Mouse (Mus musculus) embryonic facial prominence, embryonic 14.5 days (tissue): ENCODE measurements around the gene Coro6. TPM values are rescaled to one million over a fixed set of nuclear protein-coding genes. Genes with fewer than 3 reads are reported as not detected.

Experiments
- ATAC-seq: fragments of 200-750 bp; cut with Nextera tagmentation; 2 replicates; pipeline ENCODE4 v1.8.0; 2017; ENCODE audit warnings: low read depth, moderate number of reproducible peaks, moderate TSS enrichment
- DNase-seq: peaks from one replicate; pipeline ENCODE4 v3.0.0-alpha.2; 2015; ENCODE audit warnings: low spot score
- H3K27ac ChIP-seq: fragments of 300-500 bp; sonication (generic); replicated peaks from 2 replicates; pipeline ENCODE4 v1.5.1; 2014; ENCODE audit warnings: low read depth, mild to moderate bottlenecking, low read length, moderate library complexity
- H3K27me3 ChIP-seq: fragments of 300-500 bp; sonication (generic); replicated peaks from 2 replicates; pipeline ENCODE4 v1.6.1; 2014; ENCODE audit warnings: low read length; ENCODE audit not compliant: control insufficient read depth, insufficient read depth
- H3K36me3 ChIP-seq: fragments of 300-500 bp; sonication (generic); 2 replicates; pipeline ENCODE4 v1.6.1; 2014; ENCODE audit warnings: low read length, mixed read lengths; ENCODE audit not compliant: control insufficient read depth, insufficient read depth
- H3K4me1 ChIP-seq: fragments of 300-500 bp; sonication (generic); 2 replicates; pipeline ENCODE4 v1.6.1; 2014; ENCODE audit warnings: antibody characterized with exemption, low read length; ENCODE audit not compliant: control insufficient read depth, insufficient read depth
- H3K4me2 ChIP-seq: fragments of 300-500 bp; sonication (generic); 2 replicates; pipeline ENCODE4 v1.6.1; 2014; ENCODE audit warnings: low read depth, mild to moderate bottlenecking, low read length, moderate library complexity, mixed read lengths
- H3K4me3 ChIP-seq: fragments of 300-500 bp; sonication (generic); 2 replicates; pipeline ENCODE4 v1.5.1; 2014; ENCODE audit warnings: low read depth, mild to moderate bottlenecking, low read length
- H3K9ac ChIP-seq: fragments of 300-500 bp; sonication (generic); 2 replicates; pipeline ENCODE4 v1.6.1; 2014; ENCODE audit warnings: low read depth, mild to moderate bottlenecking, low read length, moderate library complexity, mixed read lengths
- H3K9me3 ChIP-seq: fragments of 300-500 bp; sonication (generic); 2 replicates; pipeline ENCODE4 v1.6.1; 2016; ENCODE audit warnings: low read length; ENCODE audit not compliant: control insufficient read depth
- WGBS: fragments of 180-500 bp; shearing (Covaris S2); extraction: QIAGEN DNeasy Blood & Tissue Kit; methylation state at CpG from one replicate; pipeline ENCODE4 v1.1.7; 2014; 5-methylcytosine and 5-hydroxymethylcytosine counted together
- polyA plus RNA-seq: library from polyadenylated mRNA; unstranded; fragments of >200 nt; fragmentation: Nextera tagmentation; extraction: Ambion mirVana; gene quantifications from 2 replicates; pipeline ENCODE4 v1.2.1, GENCODE M21; 2014

The Coro6 gene
- 4.4 and 7.2 TPM in 2 replicates for polyA plus RNA-seq

- H3K9me3 ChIP-seq: no peaks in the 10 kb centered on the region
- H3K4me1 ChIP-seq: 0 out of 2 replicates have a peak, but pooled peaks cover 3% of the 10 kb centered on the region
- H3K4me3 ChIP-seq: peak within 1 kb of the TSS; percentile 55
- H3K27ac ChIP-seq: no peak within 1 kb of the TSS
- 0 out of 2 replicates have a peak, but pooled peaks cover 3% of the 10 kb centered on the region for H3K36me3 ChIP-seq
- ATAC-seq: peak; percentile 72
- WGBS: 1% methylated on average over 41 of the region's 73 CpGs
- peaks cover 50% of the 10 kb centered on the region for H3K27me3 ChIP-seq
- H3K4me2 ChIP-seq: peak within 1 kb of the TSS; percentile 99
- peak within 1 kb of the TSS; percentile 62 for H3K9ac ChIP-seq
- peak; percentile 51 for DNase-seq
Observed at GRCm38 (mm10) chr11:77462283-77463100, at the start of gene Coro6. Gene Coro6, plus strand, starts transcription at chr11:77462411.

GRCm38 (mm10) chr11:77414141-77414839 lies 47.9 kb upstream of the Coro6 start:
- peaks cover 4% of the 10 kb centered on the region for H3K4me1 ChIP-seq
- H3K4me3 ChIP-seq: no peak overlapping the region
- WGBS: 69% methylated on average over 2 of the region's 2 CpGs
- H3K27ac ChIP-seq: no peak overlapping the region
- H3K9me3 ChIP-seq: no peaks in the 10 kb centered on the region
- H3K36me3 ChIP-seq: no peaks in the 10 kb centered on the region
- H3K27me3 ChIP-seq: no peaks in the 10 kb centered on the region
- DNase-seq (no peak), ATAC-seq (no peak)
- H3K4me2 ChIP-seq: no peak overlapping the region
- no peak overlapping the region for H3K9ac ChIP-seq

- Histone ChIP-seq H3K4me1 (peaks cover 4% of the 10 kb centered on the region), H3K36me3 (peaks cover 4% of the 10 kb centered on the region), H3K27ac (no peak overlapping the region), H3K4me3 (no peak overlapping the region), H3K27me3 (no peaks in the 10 kb centered on the region), H3K4me2 (no peak overlapping the region), H3K9ac (no peak overlapping the region), H3K9me3 (no peaks in the 10 kb centered on the region)
- DNase-seq (peak; percentile 52), ATAC-seq (no peak)
- WGBS: 62% methylated on average over 4 of the region's 4 CpGs
Observed at GRCm38 (mm10) chr11:77416212-77417000, 45.8 kb upstream of the Coro6 start.

GRCm38 (mm10) chr11:77418021-77418420 lies 44.2 kb upstream of the Coro6 start:
- H3K27ac ChIP-seq: no peak overlapping the region
- 91% methylated on average over 4 of the region's 4 CpGs for WGBS
- H3K9me3 ChIP-seq: no peaks in the 10 kb centered on the region
- no peaks in the 10 kb centered on the region for H3K27me3 ChIP-seq
- peaks cover 20% of the 10 kb centered on the region for H3K36me3 ChIP-seq
- no peak for DNase-seq
- no peak for ATAC-seq
- no peak overlapping the region for H3K9ac ChIP-seq
- peaks cover 4% of the 10 kb centered on the region for H3K4me1 ChIP-seq
- H3K4me2 ChIP-seq: no peak overlapping the region
- no peak overlapping the region for H3K4me3 ChIP-seq

- H3K27me3 ChIP-seq: no peaks in the 10 kb centered on the region
- H3K36me3 ChIP-seq: peaks cover 42% of the 10 kb centered on the region
- 89% methylated on average over 4 of the region's 4 CpGs for WGBS
- H3K27ac ChIP-seq: no peak overlapping the region
- DNase-seq (no peak), ATAC-seq (no peak)
- H3K9ac ChIP-seq: no peak overlapping the region
- H3K9me3 ChIP-seq: no peaks in the 10 kb centered on the region
- no peak overlapping the region for H3K4me3 ChIP-seq
- no peaks in the 10 kb centered on the region for H3K4me1 ChIP-seq
- H3K4me2 ChIP-seq: no peak overlapping the region
Observed at GRCm38 (mm10) chr11:77423175-77423859, 38.9 kb upstream of the Coro6 start.

GRCm38 (mm10) chr11:77428446-77428845 lies 33.8 kb upstream of the Coro6 start:
- DNase-seq: no peak
- no peaks in the 10 kb centered on the region for H3K9me3 ChIP-seq
- 87% methylated on average over 1 of the region's 1 CpGs for WGBS

GRCm38 (mm10) chr11:77437026-77437425 lies 25.2 kb upstream of the Coro6 start:
- no peak overlapping the region for H3K9ac ChIP-seq
- no peaks in the 10 kb centered on the region for H3K4me1 ChIP-seq
- 90% methylated on average over 2 of the region's 2 CpGs for WGBS
- H3K27me3 ChIP-seq: no peaks in the 10 kb centered on the region
- no peak overlapping the region for H3K4me2 ChIP-seq
- H3K27ac ChIP-seq: no peak overlapping the region
- H3K4me3 ChIP-seq: no peak overlapping the region
- DNase-seq (no peak), ATAC-seq (no peak)
- peaks cover 19% of the 10 kb centered on the region for H3K36me3 ChIP-seq
- no peaks in the 10 kb centered on the region for H3K9me3 ChIP-seq

More at GRCm38 (mm10) chr11:77428446-77428845, 33.8 kb upstream of the Coro6 start:
- no peak for ATAC-seq
- Histone ChIP-seq H3K27me3 (no peaks in the 10 kb centered on the region), H3K4me1 (no peaks in the 10 kb centered on the region), H3K4me3 (no peak overlapping the region), H3K36me3 (peaks cover 22% of the 10 kb centered on the region; the same call in 1 of the 2 replicates), H3K27ac (no peak overlapping the region), H3K4me2 (no peak overlapping the region), H3K9ac (no peak overlapping the region)

- no peaks in the 10 kb centered on the region for H3K9me3 ChIP-seq
- 86% methylated on average over 9 of the region's 9 CpGs for WGBS
- no peak for ATAC-seq
Observed at GRCm38 (mm10) chr11:77440081-77440480, 22.1 kb upstream of the Coro6 start.

More at GRCm38 (mm10) chr11:77440081-77440480, 22.1 kb upstream of the Coro6 start:
- no peak overlapping the region for H3K27ac ChIP-seq
- no peak for DNase-seq
- no peak overlapping the region for H3K4me3 ChIP-seq
- no peak overlapping the region for H3K9ac ChIP-seq
- H3K4me1 ChIP-seq: no peaks in the 10 kb centered on the region
- no peaks in the 10 kb centered on the region for H3K27me3 ChIP-seq
- H3K36me3 ChIP-seq: peaks cover 21% of the 10 kb centered on the region
- no peak overlapping the region for H3K4me2 ChIP-seq
